Mouse (Mus musculus) cerebellum, adult 8-10 months (tissue): ENCODE measurements around the gene Ripply1.

Experiments used
- DNase-seq: peaks from one replicate; pipeline ENCODE4 v3.0.0; 2022

The Ripply1 gene

GRCm38 (mm10) chrX:139782278-139783044, at the start of gene Ripply1:
Ripply1 (minus strand) TSS chrX:139782353.
- no peak for DNase-seq

- DNase-seq: no peak
Observed at GRCm38 (mm10) chrX:139828363-139829092, 46.4 kb upstream of the Ripply1 start.

GRCm38 (mm10) chrX:139826926-139827325, 44.8 kb upstream of the Ripply1 start:
- no peak for DNase-seq

GRCm38 (mm10) chrX:139825402-139825801, 43.2 kb upstream of the Ripply1 start:
- DNase-seq: no peak

- no peak for DNase-seq
Observed at GRCm38 (mm10) chrX:139815201-139815600, 33.0 kb upstream of the Ripply1 start.

- no peak for DNase-seq
Observed at GRCm38 (mm10) chrX:139814018-139814635, 32.0 kb upstream of the Ripply1 start.

GRCm38 (mm10) chrX:139813299-139814002, 31.3 kb upstream of the Ripply1 start:
- DNase-seq: no peak

GRCm38 (mm10) chrX:139812636-139813298, 30.6 kb upstream of the Ripply1 start:
- no peak for DNase-seq

- peak; percentile 38 for DNase-seq
Observed at GRCm38 (mm10) chrX:139808501-139808900, 26.3 kb upstream of the Ripply1 start.

- peak; percentile 42 for DNase-seq
Observed at GRCm38 (mm10) chrX:139808085-139808484, 25.9 kb upstream of the Ripply1 start.

- no peak for DNase-seq
Observed at GRCm38 (mm10) chrX:139807391-139807790, 25.2 kb upstream of the Ripply1 start.

GRCm38 (mm10) chrX:139805918-139806317, 23.8 kb upstream of the Ripply1 start:
- no peak for DNase-seq

GRCm38 (mm10) chrX:139803028-139803427, 20.9 kb upstream of the Ripply1 start:
- DNase-seq: no peak

- no peak for DNase-seq
Observed at GRCm38 (mm10) chrX:139800406-139800878, 18.3 kb upstream of the Ripply1 start, which contains the start of gene Cldn2. Cldn2 (plus strand) TSS chrX:139800828.

- no peak for DNase-seq
Observed at GRCm38 (mm10) chrX:139799953-139800352, 17.8 kb upstream of the Ripply1 start.

GRCm38 (mm10) chrX:139797875-139798274, 15.7 kb upstream of the Ripply1 start:
- no peak for DNase-seq

GRCm38 (mm10) chrX:139796037-139796436, 13.9 kb upstream of the Ripply1 start:
- no peak for DNase-seq

- no peak for DNase-seq
Observed at GRCm38 (mm10) chrX:139794072-139794845, 12.1 kb upstream of the Ripply1 start.

GRCm38 (mm10) chrX:139785764-139786163, 3.6 kb upstream of the Ripply1 start:
- DNase-seq: no peak

- DNase-seq: no peak
Observed at GRCm38 (mm10) chrX:139783045-139783422, 881 bp upstream of the Ripply1 start.

- no peak for DNase-seq
Observed at GRCm38 (mm10) chrX:139781563-139781962, 590 bp downstream of the Ripply1 start.

GRCm38 (mm10) chrX:139780988-139781387, 1.2 kb downstream of the Ripply1 start:
- DNase-seq: no peak
